Mouse (Mus musculus): ENCODE measurements around the gene Pelo. TPM values are rescaled to one million over a fixed set of nuclear protein-coding genes. Genes with fewer than 3 reads are reported as not detected.

Pelo gene
- polyA plus RNA-seq, 1 experiment from 2014 or later: 5.7 TPM

- Histone ChIP-seq H3K27ac (ENCODE audit: low read length) (no peak overlapping the region), H3K27me3 (ENCODE audit: control insufficient read depth, insufficient read depth, low read length) (no peaks in the 10 kb centered on the region), H3K9ac (replicated peaks; ENCODE audit: low read depth, low read length) (no peak overlapping the region), H3K36me3 (ENCODE audit: control insufficient read depth, insufficient read depth, low read length) (no peaks in the 10 kb centered on the region), H3K4me1 (ENCODE audit: control insufficient read depth, insufficient read depth, low read length) (0 out of 2 replicates have a peak, but pooled peaks cover 3% of the 10 kb centered on the region), H3K4me3 (ENCODE audit: low read depth, low read length) (no peak overlapping the region), H3K4me2 (replicated peaks; ENCODE audit: low read depth, low read length) (no peak overlapping the region), H3K9me3 (ENCODE audit: control insufficient read depth, low read depth, low read length) (no peaks in the 10 kb centered on the region)
- WGBS: 50% methylated on average over 2 of the region's 2 CpGs
- no peak for ATAC-seq (ENCODE audit: insufficient number of reproducible peaks, insufficient read depth, low FRiP score, low read depth)
These were observed 47.3 kb downstream of the Pelo start for GRCm38 (mm10) chr13:115042652-115043051.

Other genes with a start within 250 kb of the Pelo start
- gene Itga2, start 158.1 kb downstream of the Pelo start, polyA plus RNA-seq (2014; fragmentation: Nextera tagmentation; extraction: Ambion mirVana): 9.2 and 11.8 TPM in 2 replicates
- gene Gm49395, start 11.7 kb upstream of the Pelo start, polyA plus RNA-seq (2014; fragmentation: Nextera tagmentation; extraction: Ambion mirVana): 8.6 and 8.8 TPM in 2 replicates
- gene Itga1, start 11.8 kb upstream of the Pelo start, polyA plus RNA-seq (2014; fragmentation: Nextera tagmentation; extraction: Ambion mirVana): 38.2 and 40.9 TPM in 2 replicates